ENCODE assay signal across 8 mouse cellular contexts in the genomic region with DNA sequence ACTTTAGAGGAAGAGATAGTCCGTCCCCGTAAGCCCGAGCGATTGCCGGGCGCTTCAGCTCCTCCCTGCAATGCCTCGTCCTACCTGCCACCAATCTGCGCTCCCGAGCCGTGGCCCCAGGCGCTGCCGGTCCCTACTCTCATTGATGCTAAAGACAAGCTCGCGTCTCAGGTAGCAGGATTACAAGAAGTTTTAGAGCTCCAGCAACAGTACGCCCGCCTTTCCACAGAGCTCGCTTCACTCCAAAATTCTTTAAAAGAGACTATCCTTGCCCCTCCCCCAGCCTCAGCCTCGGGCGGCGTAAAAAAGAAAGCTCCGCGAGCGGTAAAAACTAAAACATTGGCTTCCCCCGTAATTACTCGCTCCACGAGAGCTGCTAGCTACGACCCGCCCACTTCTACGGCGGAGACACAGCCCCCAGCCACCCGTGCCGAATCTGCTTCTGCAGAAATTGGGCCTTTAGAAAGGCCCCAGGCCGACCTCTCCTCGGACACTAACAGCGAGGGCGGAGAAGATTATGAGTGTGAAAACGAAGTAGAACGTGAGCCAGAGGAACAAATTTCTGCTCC. TPM values are rescaled to one million over a fixed set of nuclear protein-coding genes. Genes with fewer than 3 reads are reported as not detected.
A peak's percentile ranks its signal among the peaks of the same experiment; 100 is the strongest.
DNase-seq lines count a peak whose midpoint lies in the region; ATAC-seq lines count a peak whose summit lies in the region.

No protein-coding gene starts in this region.

- H3K36me3 ChIP-seq in hindbrain, embryonic 13.5 days, result no peaks in the 10 kb centered on the region

- DNase-seq in T-cell, adult 2 months (ENCODE audit: low spot score), result peak; percentile 70
- DNase-seq in cerebellum, adult 9-11 months, result peak; percentile 47
- DNase-seq in frontal cortex, postnatal 14 days (ENCODE audit: low spot score in 2 of 2), result peak; percentile 11 to 28
- DNase-seq in layer of hippocampus, postnatal 36 days, result peak; percentile 36 to 43
- DNase-seq in lung, postnatal 4 days, result peak; percentile 75 to 76
- peak; percentile 85 for DNase-seq in retina, postnatal 1 day
- DNase-seq in urinary bladder, adult 2 months (ENCODE audit: low spot score), result peak; percentile 46

- no peaks in the 10 kb centered on the region for H3K9me3 ChIP-seq in hindbrain, embryonic 13.5 days

- peak overlapping the region; percentile 68 for H3K9ac ChIP-seq in hindbrain, embryonic 13.5 days

- H3K4me2 ChIP-seq in hindbrain, embryonic 13.5 days, result peak overlapping the region; percentile 72

- H3K27ac ChIP-seq in hindbrain, embryonic 13.5 days, result peak overlapping the region; percentile 76

- peaks cover 15% of the 10 kb centered on the region for H3K4me1 ChIP-seq in hindbrain, embryonic 13.5 days (replicated peaks)

- peaks cover 29% of the 10 kb centered on the region for H3K27me3 ChIP-seq in hindbrain, embryonic 13.5 days

- H3K4me3 ChIP-seq in hindbrain, embryonic 13.5 days, result peak overlapping the region; percentile 51

- ATAC-seq in hindbrain, embryonic 13.5 days (ENCODE audit: low FRiP score), result peak; percentile 55; the same call in 1 of the 2 replicates

- under 1% methylated on average over 38 of the region's 38 CpGs for WGBS in hindbrain, embryonic 13.5 days

RNA-seq across cellular contexts. Expression of gene Gm4559, which starts 9.9 kb away (rescaled TPM):
- not detected in 2 replicates for polyA plus RNA-seq in hindbrain, embryonic 13.5 days (2015; fragmentation: Nextera tagmentation; extraction: Ambion mirVana)
- total RNA-seq in layer of hippocampus, postnatal 36 days (2021), result not detected
- not detected in 2 replicates for polyA plus RNA-seq in urinary bladder, adult 2 months (2012; rRNA removed)

RNA-seq across cellular contexts. Expression of gene Krtap5-1, which starts 12.8 kb away (rescaled TPM):
- not detected in 2 replicates for polyA plus RNA-seq in hindbrain, embryonic 13.5 days (2015; fragmentation: Nextera tagmentation; extraction: Ambion mirVana)
- not detected for total RNA-seq in layer of hippocampus, postnatal 36 days (2021)
- polyA plus RNA-seq in urinary bladder, adult 2 months (2012; rRNA removed), result not detected in 2 replicates

RNA-seq across cellular contexts. Expression of gene Krtap5-4, which starts 19.2 kb away (rescaled TPM):
- not detected in 2 replicates for polyA plus RNA-seq in hindbrain, embryonic 13.5 days (2015; fragmentation: Nextera tagmentation; extraction: Ambion mirVana)
- not detected for total RNA-seq in layer of hippocampus, postnatal 36 days (2021)
- not detected in 2 replicates for polyA plus RNA-seq in urinary bladder, adult 2 months (2012; rRNA removed)

RNA-seq across cellular contexts. Expression of gene Gm2431, which starts 26.0 kb away (rescaled TPM):
- polyA plus RNA-seq in hindbrain, embryonic 13.5 days (2015; fragmentation: Nextera tagmentation; extraction: Ambion mirVana), result not detected in 2 replicates
- total RNA-seq in layer of hippocampus, postnatal 36 days (2021), result not detected
- polyA plus RNA-seq in urinary bladder, adult 2 months (2012; rRNA removed), result not detected in 2 replicates

RNA-seq across cellular contexts. Expression of gene Gm40460, which starts 43.2 kb away (rescaled TPM):
- not detected in 2 replicates for polyA plus RNA-seq in hindbrain, embryonic 13.5 days (2015; fragmentation: Nextera tagmentation; extraction: Ambion mirVana)
- total RNA-seq in layer of hippocampus, postnatal 36 days (2021), result not detected
- not detected in 2 replicates for polyA plus RNA-seq in urinary bladder, adult 2 months (2012; rRNA removed)

Comparison
In these comparisons a context has a peak if more than half of its experiments do, and no peak if none do; other contexts are left out.
1. Peak in every context shown above with its lines: DNase-seq, ATAC-seq, H3K4me3 ChIP-seq and H3K27ac ChIP-seq.
2. DNase-seq: peak in every context shown above with its lines; median percentile 85 in retina, postnatal 1 day; 76 in lung, postnatal 4 days; 70 in T-cell, adult 2 months; 47 in cerebellum, adult 9-11 months; 46 in urinary bladder, adult 2 months; 40 in layer of hippocampus, postnatal 36 days; 20 in frontal cortex, postnatal 14 days.